Mouse (Mus musculus): Measurements from ENCODE around the gene Fam222a. TPM values are rescaled to one million over a fixed set of nuclear protein-coding genes. Genes with fewer than 3 reads are reported as not detected.

The Fam222a gene
- polyA plus RNA-seq, 1 experiment from 2014 or later = 9.4 TPM

GRCm38 (mm10) chr5:114597222-114597621 is 29.4 kb downstream of the Fam222a start:
- Histone ChIP-seq H3K9me3 (no peaks in the 10 kb centered on the region), H3K27me3 (no peaks in the 10 kb centered on the region; the same call in 1 of the 2 replicates), H3K36me3 (peaks cover 19% of the 10 kb centered on the region), H3K27ac (replicated peaks) (no peak overlapping the region), H3K9ac (replicated peaks) (no peak overlapping the region), H3K4me2 (replicated peaks) (no peak overlapping the region), H3K4me1 (peaks cover 43% of the 10 kb centered on the region), H3K4me3 (no peak overlapping the region)
- no peak for ATAC-seq (ENCODE audit: low FRiP score, low read depth)
- 66% methylated on average over 8 of the region's 8 CpGs for WGBS

- Histone ChIP-seq H3K27ac (replicated peaks) (no peak overlapping the region), H3K4me2 (replicated peaks) (no peak overlapping the region), H3K4me1 (peaks cover 39% of the 10 kb centered on the region), H3K27me3 (no peaks in the 10 kb centered on the region; the same call in 1 of the 2 replicates), H3K4me3 (no peak overlapping the region), H3K9ac (replicated peaks) (no peak overlapping the region), H3K36me3 (peaks cover 19% of the 10 kb centered on the region), H3K9me3 (no peaks in the 10 kb centered on the region)
- ATAC-seq (ENCODE audit: low FRiP score, low read depth) = no peak
- WGBS = 68% methylated on average over 6 of the region's 6 CpGs
These were observed 29.8 kb downstream of the Fam222a start for GRCm38 (mm10) chr5:114597652-114598051.

GRCm38 (mm10) chr5:114602012-114602411 is 34.2 kb downstream of the Fam222a start:
- no peaks in the 10 kb centered on the region for H3K9me3 ChIP-seq
- H3K27me3 ChIP-seq = peaks cover 3% of the 10 kb centered on the region; the same call in 1 of the 2 replicates
- H3K27ac ChIP-seq (replicated peaks) = no peak overlapping the region
- 89% methylated on average over 8 of the region's 8 CpGs for WGBS
- H3K36me3 ChIP-seq = no peaks in the 10 kb centered on the region
- H3K4me3 ChIP-seq = no peak overlapping the region
- H3K9ac ChIP-seq (replicated peaks) = no peak overlapping the region
- ATAC-seq (ENCODE audit: low FRiP score, low read depth) = no peak
- no peak overlapping the region for H3K4me2 ChIP-seq (replicated peaks)
- H3K4me1 ChIP-seq = peaks cover 38% of the 10 kb centered on the region

GRCm38 (mm10) chr5:114603975-114604374 is 36.2 kb downstream of the Fam222a start:
- ATAC-seq (ENCODE audit: low FRiP score, low read depth) = no peak
- Histone ChIP-seq H3K9me3 (no peaks in the 10 kb centered on the region), H3K4me3 (no peak overlapping the region), H3K27ac (replicated peaks) (peak overlapping the region; percentile 67; the same call in 1 of the 2 replicates), H3K9ac (replicated peaks) (no peak overlapping the region), H3K4me1 (peaks cover 51% of the 10 kb centered on the region), H3K27me3 (peaks cover 4% of the 10 kb centered on the region; the same call in 1 of the 2 replicates), H3K36me3 (no peaks in the 10 kb centered on the region), H3K4me2 (replicated peaks) (no peak overlapping the region)
- WGBS = 78% methylated on average over 5 of the region's 5 CpGs

- peaks cover 4% of the 10 kb centered on the region; the same call in 1 of the 2 replicates for H3K27me3 ChIP-seq
- no peak overlapping the region for H3K4me2 ChIP-seq (replicated peaks)
- H3K9me3 ChIP-seq = no peaks in the 10 kb centered on the region
- 0 out of 2 replicates have a peak overlapping the region, but pooled peaks have one; percentile 4 for H3K9ac ChIP-seq (replicated peaks)
- H3K4me1 ChIP-seq = peaks cover 55% of the 10 kb centered on the region
- peak; percentile 75 for ATAC-seq (ENCODE audit: low FRiP score, low read depth)
- 29% methylated on average over 11 of the region's 11 CpGs for WGBS
- H3K36me3 ChIP-seq = no peaks in the 10 kb centered on the region
- peak overlapping the region; percentile 67 for H3K27ac ChIP-seq (replicated peaks)
- no peak overlapping the region for H3K4me3 ChIP-seq
These were observed 37.0 kb downstream of the Fam222a start for GRCm38 (mm10) chr5:114604781-114605290.

GRCm38 (mm10) chr5:114605981-114606380 is 38.2 kb downstream of the Fam222a start:
- H3K27ac ChIP-seq (replicated peaks) = peak overlapping the region; percentile 67; the same call in 1 of the 2 replicates
- H3K4me2 ChIP-seq (replicated peaks) = no peak overlapping the region
- no peak overlapping the region for H3K4me3 ChIP-seq
- H3K36me3 ChIP-seq = peaks cover 1% of the 10 kb centered on the region
- no peaks in the 10 kb centered on the region for H3K9me3 ChIP-seq
- peaks cover 4% of the 10 kb centered on the region; the same call in 1 of the 2 replicates for H3K27me3 ChIP-seq
- no peak overlapping the region for H3K9ac ChIP-seq (replicated peaks)
- ATAC-seq (ENCODE audit: low FRiP score, low read depth) = no peak
- 87% methylated on average over 6 of the region's 6 CpGs for WGBS
- H3K4me1 ChIP-seq = peaks cover 55% of the 10 kb centered on the region

GRCm38 (mm10) chr5:114607651-114608050 is 39.8 kb downstream of the Fam222a start:
- H3K4me2 ChIP-seq (replicated peaks) = no peak overlapping the region
- H3K9ac ChIP-seq (replicated peaks) = no peak overlapping the region
- H3K9me3 ChIP-seq = no peaks in the 10 kb centered on the region
- 84% methylated on average over 8 of the region's 8 CpGs for WGBS
- peak overlapping the region; percentile 47 for H3K27ac ChIP-seq (replicated peaks)
- no peak overlapping the region for H3K4me3 ChIP-seq
- no peak for ATAC-seq (ENCODE audit: low FRiP score, low read depth)
- H3K4me1 ChIP-seq = peaks cover 55% of the 10 kb centered on the region
- peaks cover 4% of the 10 kb centered on the region; the same call in 1 of the 2 replicates for H3K27me3 ChIP-seq
- H3K36me3 ChIP-seq = peaks cover 16% of the 10 kb centered on the region

- Histone ChIP-seq H3K9me3 (no peaks in the 10 kb centered on the region), H3K4me3 (no peak overlapping the region), H3K9ac (replicated peaks) (no peak overlapping the region), H3K4me1 (peaks cover 55% of the 10 kb centered on the region), H3K36me3 (peaks cover 16% of the 10 kb centered on the region), H3K4me2 (replicated peaks) (no peak overlapping the region), H3K27me3 (peaks cover 4% of the 10 kb centered on the region; the same call in 1 of the 2 replicates), H3K27ac (replicated peaks) (0 out of 2 replicates have a peak overlapping the region, but pooled peaks have one; percentile 47)
- 4% methylated on average over 12 of the region's 12 CpGs for WGBS
- ATAC-seq (ENCODE audit: low FRiP score, low read depth) = peak; percentile 20; the same call in 1 of the 2 replicates
These were observed 40.7 kb downstream of the Fam222a start for GRCm38 (mm10) chr5:114608516-114608915.

GRCm38 (mm10) chr5:114611256-114611655 is 43.4 kb downstream of the Fam222a start:
- H3K4me2 ChIP-seq (replicated peaks) = no peak overlapping the region
- H3K36me3 ChIP-seq = peaks cover 16% of the 10 kb centered on the region
- H3K9ac ChIP-seq (replicated peaks) = no peak overlapping the region
- H3K4me1 ChIP-seq = peaks cover 30% of the 10 kb centered on the region
- peaks cover 4% of the 10 kb centered on the region; the same call in 1 of the 2 replicates for H3K27me3 ChIP-seq
- H3K27ac ChIP-seq (replicated peaks) = no peak overlapping the region
- no peak overlapping the region for H3K4me3 ChIP-seq
- H3K9me3 ChIP-seq = no peaks in the 10 kb centered on the region
- 93% methylated on average over 10 of the region's 10 CpGs for WGBS
- no peak for ATAC-seq (ENCODE audit: low FRiP score, low read depth)

- H3K4me2 ChIP-seq (replicated peaks) = no peak overlapping the region
- ATAC-seq (ENCODE audit: low FRiP score, low read depth) = no peak
- H3K9ac ChIP-seq (replicated peaks) = no peak overlapping the region
- H3K4me1 ChIP-seq = peaks cover 22% of the 10 kb centered on the region
- no peak overlapping the region for H3K4me3 ChIP-seq
- peaks cover 16% of the 10 kb centered on the region for H3K36me3 ChIP-seq
- H3K27ac ChIP-seq (replicated peaks) = no peak overlapping the region
- 68% methylated on average over 24 of the region's 25 CpGs for WGBS
- no peaks in the 10 kb centered on the region for H3K27me3 ChIP-seq
- no peaks in the 10 kb centered on the region for H3K9me3 ChIP-seq
These were observed 44.3 kb downstream of the Fam222a start for GRCm38 (mm10) chr5:114611968-114612608.

- 73% methylated on average over 7 of the region's 7 CpGs for WGBS
- no peak overlapping the region for H3K4me2 ChIP-seq (replicated peaks)
- no peak overlapping the region for H3K9ac ChIP-seq (replicated peaks)
- H3K4me1 ChIP-seq = no peaks in the 10 kb centered on the region; the same call in 1 of the 2 replicates
- peaks cover 16% of the 10 kb centered on the region for H3K36me3 ChIP-seq
- no peaks in the 10 kb centered on the region for H3K27me3 ChIP-seq
- ATAC-seq (ENCODE audit: low FRiP score, low read depth) = no peak
- H3K27ac ChIP-seq (replicated peaks) = no peak overlapping the region
- H3K4me3 ChIP-seq = no peak overlapping the region
- H3K9me3 ChIP-seq = no peaks in the 10 kb centered on the region
These were observed 47.0 kb downstream of the Fam222a start for GRCm38 (mm10) chr5:114614863-114615262.

- peaks cover 7% of the 10 kb centered on the region for H3K27me3 ChIP-seq
- H3K36me3 ChIP-seq = peaks cover 9% of the 10 kb centered on the region
- no peak overlapping the region for H3K9ac ChIP-seq (replicated peaks)
- H3K4me1 ChIP-seq = no peaks in the 10 kb centered on the region; the same call in 1 of the 2 replicates
- no peak for ATAC-seq (ENCODE audit: low FRiP score, low read depth)
- WGBS = 80% methylated on average over 11 of the region's 11 CpGs
- H3K27ac ChIP-seq (replicated peaks) = no peak overlapping the region
- H3K4me3 ChIP-seq = no peak overlapping the region
- no peak overlapping the region for H3K4me2 ChIP-seq (replicated peaks)
- no peaks in the 10 kb centered on the region for H3K9me3 ChIP-seq
These were observed 48.7 kb downstream of the Fam222a start for GRCm38 (mm10) chr5:114616336-114617061.
